Mouse (Mus musculus) intestine, embryonic 15.5 days (tissue): Measurements from ENCODE around the gene Tmc7. TPM values are rescaled to one million over a fixed set of nuclear protein-coding genes. Genes with fewer than 3 reads are reported as not detected.

ENCODE experiments used
- ATAC-seq: fragments of 200-750 bp; cut with Nextera tagmentation; 2 replicates; pipeline ENCODE4 v1.8.0; 2017; ENCODE audit warnings: moderate TSS enrichment, moderate library complexity
- H3K27ac ChIP-seq: fragments of 300-500 bp; sonication (generic); 2 replicates; pipeline ENCODE4 v1.5.1; 2015; ENCODE audit warnings: mild to moderate bottlenecking, inconsistent platforms
- H3K27me3 ChIP-seq: fragments of 300-500 bp; sonication (generic); replicated peaks from 2 replicates; pipeline ENCODE4 v1.6.1; 2015; ENCODE audit warnings: inconsistent platforms
- H3K36me3 ChIP-seq: fragments of 300-500 bp; sonication (generic); 2 replicates; pipeline ENCODE4 v1.6.1; 2015; ENCODE audit warnings: inconsistent platforms
- H3K4me1 ChIP-seq: fragments of 300-500 bp; sonication (generic); replicated peaks from 2 replicates; pipeline ENCODE4 v1.6.1; 2015; ENCODE audit warnings: inconsistent platforms
- H3K4me2 ChIP-seq: fragments of 300-500 bp; sonication (generic); replicated peaks from 2 replicates; pipeline ENCODE4 v1.6.1; 2015; ENCODE audit warnings: mild to moderate bottlenecking, inconsistent platforms
- H3K4me3 ChIP-seq: fragments of 300-500 bp; sonication (generic); replicated peaks from 2 replicates; pipeline ENCODE4 v1.5.1; 2015; ENCODE audit warnings: inconsistent platforms
- H3K9ac ChIP-seq: fragments of 300-500 bp; sonication (generic); 2 replicates; pipeline ENCODE4 v1.6.1; 2015; ENCODE audit warnings: inconsistent platforms
- H3K9me3 ChIP-seq: fragments of 300-500 bp; sonication (generic); 2 replicates; pipeline ENCODE4 v1.6.1; 2016; ENCODE audit warnings: inconsistent platforms
- WGBS: fragments of 180-500 bp; shearing (Covaris S2); methylation state at CpG from one replicate; pipeline ENCODE4 v1.1.7; 2015; 5-methylcytosine and 5-hydroxymethylcytosine counted together
- polyA plus RNA-seq: library from polyadenylated mRNA; unstranded; fragments of >200 nt; fragmentation: Nextera tagmentation; extraction: Ambion mirVana; gene quantifications from 2 replicates; pipeline ENCODE4 v1.2.1, GENCODE M21; 2015

Tmc7 gene
- polyA plus RNA-seq, 1 experiment from 2014 or later = 2.4 TPM

GRCm38 (mm10) chr7:118491431-118492147 lies 92.9 kb downstream of the Tmc7 start, which contains the start of gene Itpripl2:
Itpripl2 (minus strand) TSS chr7:118491975.
- H3K9me3 ChIP-seq = no peaks in the 10 kb centered on the region
- H3K9ac ChIP-seq = peak within 1 kb of the TSS; percentile 83
- H3K27me3 ChIP-seq = no peaks in the 10 kb centered on the region
- H3K27ac ChIP-seq = peak within 1 kb of the TSS; percentile 85
- ATAC-seq = peak; percentile 90
- peak within 1 kb of the TSS; percentile 67 for H3K4me3 ChIP-seq
- H3K36me3 ChIP-seq = no peaks in the 10 kb centered on the region; the same call in 1 of the 2 replicates
- H3K4me1 ChIP-seq = peaks cover 31% of the 10 kb centered on the region
- under 1% methylated on average over 51 of the region's 55 CpGs for WGBS
- H3K4me2 ChIP-seq = peak within 1 kb of the TSS; percentile 81

DNA sequence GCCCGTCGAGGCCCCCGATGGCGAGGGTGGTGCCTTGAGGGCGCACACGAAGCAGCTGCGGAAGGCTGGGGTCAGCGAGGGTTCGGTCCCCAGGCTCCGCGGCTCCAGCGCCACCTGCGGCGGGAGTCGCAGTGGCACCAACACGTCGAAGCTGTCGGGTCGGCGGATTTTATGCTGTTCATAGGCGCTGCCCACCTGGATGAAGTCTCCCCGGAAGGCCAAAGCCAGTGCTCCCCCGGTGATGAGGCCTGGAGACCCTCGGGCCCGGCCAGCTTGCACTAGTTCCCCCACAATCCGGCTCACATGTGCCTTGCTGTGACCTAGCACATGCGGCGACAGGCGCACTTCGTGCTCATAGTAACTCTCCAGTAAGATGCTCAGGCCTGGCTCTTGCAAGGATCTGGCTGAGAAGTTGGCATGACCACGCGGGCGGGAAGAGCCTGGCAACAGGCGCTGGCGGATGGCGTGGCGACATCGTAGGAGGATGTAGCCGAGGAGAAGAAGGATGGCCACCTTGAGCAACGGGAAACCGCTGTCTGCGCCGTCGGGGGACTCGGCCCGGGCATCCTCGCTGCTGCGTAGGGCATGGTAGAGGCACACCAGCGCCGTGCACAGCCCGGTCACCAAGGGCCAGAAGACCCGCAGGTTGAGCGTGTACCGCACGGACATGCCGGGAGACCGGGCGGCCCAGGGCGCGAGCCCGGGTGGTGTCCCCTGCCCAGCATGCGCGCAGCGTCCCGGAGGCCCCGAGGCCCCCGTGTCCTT lies 93.7 kb downstream of the Tmc7 start:
- Histone ChIP-seq H3K36me3 (no peaks in the 10 kb centered on the region; the same call in 1 of the 2 replicates), H3K9ac (peak overlapping the region; percentile 83), H3K27me3 (no peaks in the 10 kb centered on the region), H3K4me1 (peaks cover 31% of the 10 kb centered on the region), H3K4me2 (peak overlapping the region; percentile 81), H3K4me3 (peak overlapping the region; percentile 67), H3K9me3 (no peaks in the 10 kb centered on the region), H3K27ac (peak overlapping the region; percentile 85)
- 8% methylated on average over 63 of the region's 67 CpGs for WGBS
- ATAC-seq = peak; percentile 52; the same call in 1 of the 2 replicates

- H3K9ac ChIP-seq = peak overlapping the region; percentile 83
- no peaks in the 10 kb centered on the region; the same call in 1 of the 2 replicates for H3K36me3 ChIP-seq
- peak overlapping the region; percentile 81 for H3K4me2 ChIP-seq
- no peaks in the 10 kb centered on the region for H3K27me3 ChIP-seq
- ATAC-seq = no peak
- peak overlapping the region; percentile 67 for H3K4me3 ChIP-seq
- WGBS = 43% methylated on average over 57 of the region's 57 CpGs
- no peaks in the 10 kb centered on the region for H3K9me3 ChIP-seq
- peaks cover 31% of the 10 kb centered on the region for H3K4me1 ChIP-seq
- H3K27ac ChIP-seq = no peak overlapping the region
Measured at GRCm38 (mm10) chr7:118489706-118490665, 94.5 kb downstream of the Tmc7 start.

DNA sequence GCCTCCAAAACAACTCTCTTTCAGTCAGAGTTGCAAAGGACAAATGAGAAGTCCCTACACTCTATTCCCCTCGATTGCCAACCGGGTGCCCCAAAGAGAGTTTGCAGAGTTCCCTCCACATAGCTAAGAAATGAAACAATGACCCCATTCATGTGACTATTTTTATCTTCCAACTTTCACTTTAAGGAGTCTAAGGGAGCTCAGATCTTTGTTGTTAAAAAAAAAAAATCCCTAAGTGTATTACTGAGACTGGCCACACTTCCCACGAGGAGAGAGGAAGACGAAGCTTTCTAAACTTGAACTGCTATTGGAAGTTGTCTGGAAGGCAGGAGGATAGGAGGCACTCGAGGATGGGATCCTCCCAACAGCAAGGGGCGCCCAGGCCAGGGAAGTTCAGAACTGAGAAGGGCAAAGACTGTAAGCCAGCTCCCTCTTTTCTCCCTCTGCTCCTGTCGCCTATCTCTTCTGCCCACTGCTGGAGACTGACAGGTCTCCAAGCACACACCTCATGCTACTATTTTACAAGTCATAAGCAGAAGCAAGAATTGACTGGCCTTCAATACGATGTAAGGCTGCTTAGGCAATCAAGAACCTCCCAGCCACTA lies 96.4 kb downstream of the Tmc7 start:
- peak overlapping the region; percentile 81 for H3K4me2 ChIP-seq
- H3K4me1 ChIP-seq = peaks cover 31% of the 10 kb centered on the region
- H3K4me3 ChIP-seq = no peak overlapping the region
- no peaks in the 10 kb centered on the region for H3K9me3 ChIP-seq
- peak overlapping the region; percentile 5; the same call in 1 of the 2 replicates for H3K9ac ChIP-seq
- no peak overlapping the region for H3K27ac ChIP-seq
- H3K27me3 ChIP-seq = no peaks in the 10 kb centered on the region
- H3K36me3 ChIP-seq = no peaks in the 10 kb centered on the region; the same call in 1 of the 2 replicates
- no peak for ATAC-seq
- 28% methylated on average over 8 of the region's 8 CpGs for WGBS

GRCm38 (mm10) chr7:118486917-118487316 lies 97.6 kb downstream of the Tmc7 start:
- Histone ChIP-seq H3K9ac (no peak overlapping the region), H3K4me1 (peaks cover 29% of the 10 kb centered on the region), H3K4me3 (no peak overlapping the region), H3K36me3 (no peaks in the 10 kb centered on the region; the same call in 1 of the 2 replicates), H3K9me3 (no peaks in the 10 kb centered on the region), H3K4me2 (no peak overlapping the region), H3K27ac (no peak overlapping the region), H3K27me3 (no peaks in the 10 kb centered on the region)
- WGBS = 64% methylated on average over 5 of the region's 5 CpGs
- ATAC-seq = no peak

Other genes starting within 250 kb of the Tmc7 start
- gene Syt17, start 136.5 kb downstream of the Tmc7 start, polyA plus RNA-seq = 6.5 and 7.0 TPM in 2 replicates
- gene Itpripl2, start 92.8 kb downstream of the Tmc7 start, polyA plus RNA-seq = 5.3 and 5.5 TPM in 2 replicates
- gene Coq7, start 51.4 kb downstream of the Tmc7 start, polyA plus RNA-seq = 124 and 134 TPM in 2 replicates
- gene Tmc5, start 12.6 kb upstream of the Tmc7 start, polyA plus RNA-seq = 9.6 and 11.3 TPM in 2 replicates
- gene Gde1, start 121.0 kb upstream of the Tmc7 start, polyA plus RNA-seq = 124 and 127 TPM in 2 replicates
- gene Ccp110, start 127.8 kb upstream of the Tmc7 start, polyA plus RNA-seq = 10.0 and 10.7 TPM in 2 replicates
- 71.3 and 72.6 TPM in 2 replicates for gene Vps35l, start 155.5 kb upstream of the Tmc7 start, polyA plus RNA-seq